Mouse (Mus musculus): ENCODE results near the gene Srrm2.

- no peak for TF ChIP-seq CTCF (IDR thresholded peaks at IDR 0.05; ENCODE audit: low read depth)
- no peak for TF ChIP-seq EP300 (IDR thresholded peaks at IDR 0.05; ENCODE audit: low read depth)
Observed at GRCm38 (mm10) chr17:23789749-23790268, 523 bp upstream of the Srrm2 start.

All from liver, postnatal 0 days (tissue).